Mouse (Mus musculus) CH12.LX (cell line): ENCODE data around the gene Ankrd27. TPM values are rescaled to one million over a fixed set of nuclear protein-coding genes. Genes with fewer than 3 reads are reported as not detected.

ENCODE experiments used
- DNase-seq: peaks from one replicate; pipeline ENCODE4 v3.0.0-alpha.2; 2013; ENCODE audit errors: extremely low read depth
- H3K27ac ChIP-seq: 2 replicates; pipeline ENCODE4 v1.5.1; 2012; ENCODE audit warnings: low read depth, mild to moderate bottlenecking, control low read depth, moderate library complexity; ENCODE audit not compliant: insufficient read depth
- H3K27me3 ChIP-seq: replicated peaks from 2 replicates; pipeline ENCODE3; 2012; ENCODE audit warnings: inconsistent platforms
- H3K36me3 ChIP-seq, 2 experiments: replicated peaks in 1 of 2; 2 replicates each; pipeline versions ENCODE3 to v1.6.1; 2012; ENCODE audit warnings: inconsistent platforms in 1 of 2, low read length in 1 of 2, mild to moderate bottlenecking in 1 of 2, mixed read lengths in 1 of 2, moderate library complexity in 1 of 2; ENCODE audit not compliant: control insufficient read depth in 1 of 2, insufficient read depth in 1 of 2
- H3K4me1 ChIP-seq, 2 experiments: 2 replicates each; pipeline ENCODE4 v1.6.1; 2012; ENCODE audit warnings: inconsistent platforms in 1 of 2, moderate library complexity in 1 of 2; ENCODE audit not compliant: insufficient read depth in 2 of 2, control insufficient read depth in 1 of 2
- H3K4me2 ChIP-seq: 2 replicates; pipeline ENCODE4 v1.6.1; 2012; ENCODE audit warnings: low read depth, mild to moderate bottlenecking, control low read depth; ENCODE audit not compliant: poor library complexity, insufficient read depth, severe bottlenecking
- H3K4me3 ChIP-seq, 3 experiments: fragments of 150-350 bp in 1 of 3; sonication (generic) in 1 of 3; replicated peaks in 1 of 3; 2 replicates each; pipeline versions ENCODE3 to v1.5.1; 2011 to 2012; ENCODE audit warnings: low read depth in 2 of 3, low read length in 2 of 3, mild to moderate bottlenecking in 2 of 3, moderate library complexity in 2 of 3, control low read depth in 1 of 3, improper control_type of control experiment in 1 of 3, inconsistent platforms in 1 of 3, mixed read lengths in 1 of 3; ENCODE audit not compliant: poor library complexity in 1 of 3
- H3K79me2 ChIP-seq: replicated peaks from 2 replicates; pipeline ENCODE4 v1.6.1; 2012; ENCODE audit warnings: mild to moderate bottlenecking, moderate library complexity; ENCODE audit not compliant: control insufficient read depth, poor library complexity, insufficient read depth, severe bottlenecking; ENCODE audit errors: extremely low read depth
- H3K9ac ChIP-seq: 2 replicates; pipeline ENCODE4 v1.6.1; 2012; ENCODE audit warnings: low read depth, mild to moderate bottlenecking, control low read depth, moderate library complexity; ENCODE audit not compliant: insufficient read depth
- H3K9me3 ChIP-seq: replicated peaks from 2 replicates; pipeline ENCODE3; 2012; ENCODE audit warnings: low read length, inconsistent platforms, mixed read lengths
- CHD2 ChIP-seq: IDR thresholded peaks from 2 replicates; pipeline ENCODE4 v1.6.1; 2011; ENCODE audit warnings: low read length, improper control_type of control experiment
- CTCF ChIP-seq, 2 experiments: IDR thresholded peaks in 1 of 2; conservative IDR thresholded peaks in 1 of 2; 2 replicates each; pipeline ENCODE4 v1.5.1; 2011 to 2012; ENCODE audit warnings: low read depth in 2 of 2, low read length in 2 of 2, improper control_type of control experiment in 1 of 2, inconsistent platforms in 1 of 2, mild to moderate bottlenecking in 1 of 2, moderate library complexity in 1 of 2
- EP300 ChIP-seq: IDR thresholded peaks from 2 replicates; pipeline ENCODE4 v1.6.1; 2011; ENCODE audit warnings: low read length, improper control_type of control experiment
- HCFC1 ChIP-seq: IDR thresholded peaks from 2 replicates; pipeline ENCODE4 v1.6.1; 2012; ENCODE audit warnings: low read depth, mild to moderate bottlenecking, inconsistent platforms, low read length, improper control_type of control experiment
- IRF4 ChIP-seq: IDR thresholded peaks from 2 replicates; pipeline ENCODE4 v1.6.1; 2014; ENCODE audit warnings: low read depth, mild to moderate bottlenecking, inconsistent platforms, low read length, improper control_type of control experiment
- KAT2A ChIP-seq: IDR thresholded peaks from 2 replicates; pipeline ENCODE4 v1.6.1; 2012; ENCODE audit warnings: low read length, improper control_type of control experiment, inconsistent platforms; ENCODE audit not compliant: insufficient replicate concordance
- MAFK ChIP-seq: IDR thresholded peaks from 2 replicates; pipeline ENCODE4 v1.6.1; 2011; ENCODE audit warnings: low read length, improper control_type of control experiment; ENCODE audit not compliant: insufficient replicate concordance
- MAX ChIP-seq: IDR thresholded peaks from 2 replicates; pipeline ENCODE4 v1.6.1; 2011; ENCODE audit warnings: low read length, improper control_type of control experiment
- MAZ ChIP-seq: IDR thresholded peaks from 2 replicates; pipeline ENCODE4 v1.6.1; 2012; ENCODE audit warnings: low read depth, mild to moderate bottlenecking, inconsistent platforms, low read length, improper control_type of control experiment, moderate library complexity
- MEF2A ChIP-seq: IDR thresholded peaks from 2 replicates; pipeline ENCODE4 v1.6.1; 2014; ENCODE audit warnings: low read depth, mild to moderate bottlenecking, inconsistent platforms, low read length, improper control_type of control experiment, borderline replicate concordance
- NELFE ChIP-seq: IDR thresholded peaks from 2 replicates; pipeline ENCODE4 v1.6.1; 2011; ENCODE audit warnings: low read depth, low read length, improper control_type of control experiment
- NRF1 ChIP-seq: IDR thresholded peaks from 2 replicates; pipeline ENCODE4 v1.6.1; 2014; ENCODE audit warnings: low read depth, mild to moderate bottlenecking, inconsistent platforms, low read length, improper control_type of control experiment, moderate library complexity
- PAX5 ChIP-seq: IDR thresholded peaks from 2 replicates; pipeline ENCODE4 v1.6.1; 2012; ENCODE audit warnings: low read length, inconsistent platforms, mixed read lengths
- POLR2A ChIP-seq: IDR thresholded peaks from 2 replicates; pipeline ENCODE4 v1.6.1; 2011; ENCODE audit warnings: low read depth, mild to moderate bottlenecking, improper control_type of control experiment, low read length
- RAD21 ChIP-seq: IDR thresholded peaks from 2 replicates; pipeline ENCODE4 v1.6.1; 2011; ENCODE audit warnings: low read depth, mild to moderate bottlenecking, low read length, improper control_type of control experiment, moderate library complexity
- SMC3 ChIP-seq: IDR thresholded peaks from 2 replicates; pipeline ENCODE4 v1.6.1; 2011; ENCODE audit warnings: low read depth, low read length, improper control_type of control experiment
- TBP ChIP-seq: conservative IDR thresholded peaks from 2 replicates; pipeline ENCODE4 v1.6.1; 2011; ENCODE audit warnings: low read depth, low read length, improper control_type of control experiment
- USF1 ChIP-seq: IDR thresholded peaks from 2 replicates; pipeline ENCODE4 v1.6.1; 2014; ENCODE audit warnings: low read depth, mild to moderate bottlenecking, inconsistent platforms, low read length, improper control_type of control experiment
- USF2 ChIP-seq: conservative IDR thresholded peaks from 2 replicates; pipeline ENCODE4 v1.6.1; 2011; ENCODE audit warnings: low read depth, low read length, improper control_type of control experiment
- ZC3H11A ChIP-seq: IDR thresholded peaks from 2 replicates; pipeline ENCODE4 v1.6.1; 2012; ENCODE audit warnings: low read depth, mild to moderate bottlenecking, inconsistent platforms, low read length, improper control_type of control experiment
- ZKSCAN1 ChIP-seq: IDR thresholded peaks from 2 replicates; pipeline ENCODE4 v1.6.1; 2012; ENCODE audit warnings: low read depth, inconsistent platforms, low read length, improper control_type of control experiment, borderline replicate concordance
- dilution Hi-C: fragments of 300-500 bp; cut with MboI; formaldehyde crosslinking; loops from 2 replicates; pipeline ENCODE4 v1.14.3; 2020; ENCODE audit warnings: low sequenced_read_pairs; ENCODE audit not compliant: extremely low pct_unique_long_range_greater_than_20kb, extremely low pct_ligation_motif_present
- in situ Hi-C: fragments of 300-500 bp; cut with MboI; formaldehyde crosslinking; loops from 3 replicates; pipeline ENCODE4 v1.14.3; 2019; ENCODE audit warnings: low sequenced_read_pairs, low pct_ligation_motif_present, low pct_unique_long_range_greater_than_20kb, mixed read lengths
- polyA plus RNA-seq: library from polyadenylated mRNA; unstranded; fragments of >175 nt; gene quantifications from 2 replicates; pipeline ENCODE4 v1.2.1, GENCODE M21; 2012; ENCODE audit warnings: low read depth; ENCODE audit not compliant: insufficient read length
- total RNA-seq, 2 experiments: library from RNA; depleted of rRNA; stranded (reverse); fragments of 300-350 nt in 1 of 2; fragments of >200 nt in 1 of 2; gene quantifications; 2 replicates each; pipeline ENCODE4 v1.2.3; 2012 to 2014

The Ankrd27 gene
- total and polyA plus RNA-seq, 3 experiments, result 38.6 to 49.1 (median 39.0) TPM

- H3K36me3 ChIP-seq, result peaks cover 39 to 91% of the 10 kb centered on the region in 2 experiments
- in situ Hi-C loops (loop anchor here (5.0 kb wide), 1 partner anchor 41 kb away; the partner anchor contains the start of genes Ankrd27 and Rgs9bp), dilution Hi-C loops (no loop called here)
- H3K27ac ChIP-seq, result no peak overlapping the region
- TF ChIP-seq USF1, result no peak
- TF ChIP-seq POLR2A, result no peak
- TF ChIP-seq USF2, result no peak
- TF ChIP-seq RAD21, result peak; percentile 30
- TF ChIP-seq NRF1, result no peak
- TF ChIP-seq IRF4, result no peak
- no peak for TF ChIP-seq PAX5
- TF ChIP-seq SMC3, result peak; percentile 39
- no peak for TF ChIP-seq ZC3H11A
- peak; percentile 68 to 75 for TF ChIP-seq CTCF (conservative IDR thresholded peaks at IDR 0.05 in 1 of 2, IDR thresholded peaks at IDR 0.05 in 1 of 2; ENCODE audit: low read depth in 2 of 2, low read length in 2 of 2)
- TF ChIP-seq KAT2A, result no peak
- H3K27me3 ChIP-seq, result no peaks in the 10 kb centered on the region
- no peak overlapping the region for H3K9ac ChIP-seq
- H3K79me2 ChIP-seq, result no peaks in the 10 kb centered on the region
- no peaks in the 10 kb centered on the region for H3K4me1 ChIP-seq
- H3K9me3 ChIP-seq, result peaks cover 2% of the 10 kb centered on the region
- no peak overlapping the region for H3K4me2 ChIP-seq
- no peak overlapping the region for H3K4me3 ChIP-seq
- DNase-seq, result peak; percentile 43
Observed at GRCm38 (mm10) chr7:35628496-35628895, 42.5 kb downstream of the Ankrd27 start.

- Histone ChIP-seq H3K9me3 (peaks cover 2% of the 10 kb centered on the region), H3K27ac (no peak overlapping the region), H3K4me2 (no peak overlapping the region), H3K4me1 (no peaks in the 10 kb centered on the region), H3K4me3 (no peak overlapping the region), H3K9ac (no peak overlapping the region), H3K27me3 (no peaks in the 10 kb centered on the region), H3K36me3 (peaks cover 62 to 84% of the 10 kb centered on the region in 2 experiments), H3K79me2 (no peaks in the 10 kb centered on the region)
- in situ Hi-C loops (no loop called here), dilution Hi-C loops (no loop called here)
- TF ChIP-seq TBP, result no peak
- peak; percentile 39 to 70; a peak in 3 of 4 replicates for TF ChIP-seq CTCF (conservative IDR thresholded peaks at IDR 0.05 in 1 of 2, IDR thresholded peaks at IDR 0.05 in 1 of 2; ENCODE audit: low read depth in 2 of 2, low read length in 2 of 2)
- TF ChIP-seq RAD21, result peak; percentile 55
- TF ChIP-seq NELFE, result no peak
- TF ChIP-seq SMC3, result peak; percentile 53
- no peak for TF ChIP-seq MAZ
- no peak for TF ChIP-seq USF1
- DNase-seq, result peak; percentile 31
Observed at GRCm38 (mm10) chr7:35636229-35636628, 50.2 kb downstream of the Ankrd27 start.

- no peak overlapping the region for H3K4me3 ChIP-seq
- H3K4me2 ChIP-seq, result no peak overlapping the region
- no peaks in the 10 kb centered on the region for H3K27me3 ChIP-seq
- peaks cover 2% of the 10 kb centered on the region for H3K9me3 ChIP-seq
- H3K27ac ChIP-seq, result no peak overlapping the region
- TF ChIP-seq EP300 (no peak), MAFK (no peak), MEF2A (no peak), KAT2A (no peak), CHD2 (no peak), IRF4 (no peak), ZKSCAN1 (no peak), HCFC1 (no peak), NRF1 (no peak), USF2 (no peak), MAX (no peak), POLR2A (no peak), MAZ (no peak)
- peaks cover 65 to 85% of the 10 kb centered on the region in 2 experiments for H3K36me3 ChIP-seq
- no peaks in the 10 kb centered on the region for H3K79me2 ChIP-seq
- no peak for DNase-seq
- in situ Hi-C loops (no loop called here), dilution Hi-C loops (no loop called here)
- H3K9ac ChIP-seq, result no peak overlapping the region
- no peaks in the 10 kb centered on the region for H3K4me1 ChIP-seq
Observed at GRCm38 (mm10) chr7:35636874-35637273, 50.8 kb downstream of the Ankrd27 start.
